Mouse (Mus musculus): Measurements from ENCODE around the gene Nrap. TPM values are rescaled to one million over a fixed set of nuclear protein-coding genes. Genes with fewer than 3 reads are reported as not detected.

Gene Nrap
- polyA plus RNA-seq, 1 experiment from 2014 or later: 0.65 TPM

Other genes starting within 250 kb of the Nrap start
- gene Habp2, start 102.9 kb downstream of the Nrap start, polyA plus RNA-seq (2015; fragmentation: Nextera tagmentation; extraction: Ambion mirVana): 0.06 and 0.65 TPM in 2 replicates
- 20.8 and 25.5 TPM in 2 replicates for gene Casp7, start 7.1 kb upstream of the Nrap start, polyA plus RNA-seq (2015; fragmentation: Nextera tagmentation; extraction: Ambion mirVana)
- 0.19 and 0.27 TPM in 2 replicates for gene Plekhs1, start 71.6 kb upstream of the Nrap start, polyA plus RNA-seq (2015; fragmentation: Nextera tagmentation; extraction: Ambion mirVana)
- 10.9 and 13.2 TPM in 2 replicates for gene Dclre1a, start 158.2 kb upstream of the Nrap start, polyA plus RNA-seq (2015; fragmentation: Nextera tagmentation; extraction: Ambion mirVana)
- 6.5 and 8.6 TPM in 2 replicates for gene Nhlrc2, start 158.2 kb upstream of the Nrap start, polyA plus RNA-seq (2015; fragmentation: Nextera tagmentation; extraction: Ambion mirVana)

Data from neural tube, embryonic 15.5 days (tissue).